Mouse (Mus musculus): ENCODE measurements around the gene Fgf3. TPM values are rescaled to one million over a fixed set of nuclear protein-coding genes. Genes with fewer than 3 reads are reported as not detected.
A peak's percentile ranks its signal among the peaks of the same experiment; 100 is the strongest.

Gene Fgf3
- polyA plus RNA-seq, 1 experiment: not detected

- H3ac ChIP-seq (ENCODE audit: control insufficient read depth, insufficient read length, low read depth): no peak overlapping the region
- no peaks in the 10 kb centered on the region for H3K36me3 ChIP-seq (ENCODE audit: control insufficient read depth, insufficient read depth)
- no peak overlapping the region for H3K4me3 ChIP-seq (ENCODE audit: insufficient read depth, poor library complexity, severe bottlenecking)
- H3K27me3 ChIP-seq (ENCODE audit: control insufficient read depth, insufficient read depth, insufficient read length): peaks cover 57% of the 10 kb centered on the region
- TF ChIP-seq MYOG (IDR thresholded peaks at IDR 0.05; ENCODE audit: control insufficient read depth, extremely low read depth, insufficient read length) (no peak), MYOD1 (IDR thresholded peaks at IDR 0.05; ENCODE audit: control insufficient read depth, insufficient read length, low read depth) (no peak), FOSL1 (IDR thresholded peaks at IDR 0.05; ENCODE audit: insufficient read depth, low read length, poor library complexity, severe bottlenecking) (no peak), USF1 (IDR thresholded peaks at IDR 0.05; ENCODE audit: low read depth) (no peak), CEBPB (IDR thresholded peaks at IDR 0.05; ENCODE audit: low read depth) (no peak), CTCF (IDR thresholded peaks at IDR 0.05; ENCODE audit: control insufficient read depth, insufficient read depth, insufficient read length) (no peak), MAX (IDR thresholded peaks at IDR 0.05) (no peak)
- H3K79me3 ChIP-seq (ENCODE audit: low read depth): no peaks in the 10 kb centered on the region
- no peaks in the 10 kb centered on the region for H3K79me2 ChIP-seq (ENCODE audit: control insufficient read depth, insufficient read depth)
Measured at GRCm38 (mm10) chr7:144821901-144822300, 16.0 kb upstream of the Fgf3 start.

- Histone ChIP-seq H3K36me3 (ENCODE audit: control insufficient read depth, insufficient read depth) (no peaks in the 10 kb centered on the region), H3K27me3 (ENCODE audit: control insufficient read depth, insufficient read depth, insufficient read length) (peaks cover 72% of the 10 kb centered on the region)
Measured at GRCm38 (mm10) chr7:144823988-144824387, 13.9 kb upstream of the Fgf3 start.

GRCm38 (mm10) chr7:144828369-144828768, 9.5 kb upstream of the Fgf3 start:
- Histone ChIP-seq H3K79me2 (ENCODE audit: control insufficient read depth, insufficient read depth) (no peaks in the 10 kb centered on the region), H3K36me3 (ENCODE audit: control insufficient read depth, insufficient read depth) (no peaks in the 10 kb centered on the region), H3K4me3 (ENCODE audit: insufficient read depth, poor library complexity, severe bottlenecking) (no peak overlapping the region), H3K27me3 (ENCODE audit: control insufficient read depth, insufficient read depth, insufficient read length) (peaks cover 71% of the 10 kb centered on the region), H3K79me3 (ENCODE audit: low read depth) (no peaks in the 10 kb centered on the region), H3ac (ENCODE audit: control insufficient read depth, insufficient read length, low read depth) (no peak overlapping the region)
- TF ChIP-seq USF1 (IDR thresholded peaks at IDR 0.05; ENCODE audit: low read depth): no peak
- TF ChIP-seq MYOG (IDR thresholded peaks at IDR 0.05; ENCODE audit: control insufficient read depth, extremely low read depth, insufficient read length): no peak
- TF ChIP-seq MYOD1 (IDR thresholded peaks at IDR 0.05; ENCODE audit: control insufficient read depth, insufficient read length, low read depth): no peak
- TF ChIP-seq FOSL1 (IDR thresholded peaks at IDR 0.05; ENCODE audit: insufficient read depth, low read length, poor library complexity, severe bottlenecking): no peak
- TF ChIP-seq CTCF (IDR thresholded peaks at IDR 0.05; ENCODE audit: control insufficient read depth, insufficient read depth, insufficient read length): no peak
- TF ChIP-seq CEBPB (IDR thresholded peaks at IDR 0.05; ENCODE audit: low read depth): no peak
- TF ChIP-seq MAX (IDR thresholded peaks at IDR 0.05): no peak

More at GRCm38 (mm10) chr7:144823988-144824387, 13.9 kb upstream of the Fgf3 start:
- H3K4me3 ChIP-seq (ENCODE audit: insufficient read depth, poor library complexity, severe bottlenecking): no peak overlapping the region
- TF ChIP-seq CEBPB (IDR thresholded peaks at IDR 0.05; ENCODE audit: low read depth): no peak
- TF ChIP-seq CTCF (IDR thresholded peaks at IDR 0.05; ENCODE audit: control insufficient read depth, insufficient read depth, insufficient read length): no peak
- no peak for TF ChIP-seq MAX (IDR thresholded peaks at IDR 0.05)
- no peak for TF ChIP-seq MYOD1 (IDR thresholded peaks at IDR 0.05; ENCODE audit: control insufficient read depth, insufficient read length, low read depth)
- H3K79me2 ChIP-seq (ENCODE audit: control insufficient read depth, insufficient read depth): no peaks in the 10 kb centered on the region
- H3ac ChIP-seq (ENCODE audit: control insufficient read depth, insufficient read length, low read depth): no peak overlapping the region
- H3K79me3 ChIP-seq (ENCODE audit: low read depth): no peaks in the 10 kb centered on the region

- no peaks in the 10 kb centered on the region for H3K79me3 ChIP-seq (ENCODE audit: low read depth)
- no peaks in the 10 kb centered on the region for H3K79me2 ChIP-seq (ENCODE audit: control insufficient read depth, insufficient read depth)
- no peaks in the 10 kb centered on the region for H3K36me3 ChIP-seq (ENCODE audit: control insufficient read depth, insufficient read depth)
- H3ac ChIP-seq (ENCODE audit: control insufficient read depth, insufficient read length, low read depth): no peak overlapping the region
- H3K4me3 ChIP-seq (ENCODE audit: insufficient read depth, poor library complexity, severe bottlenecking): no peak overlapping the region
- H3K27me3 ChIP-seq (ENCODE audit: control insufficient read depth, insufficient read depth, insufficient read length): peaks cover 97% of the 10 kb centered on the region
- no peak for TF ChIP-seq MAX (IDR thresholded peaks at IDR 0.05)
- TF ChIP-seq USF1 (IDR thresholded peaks at IDR 0.05; ENCODE audit: low read depth): no peak
- no peak for TF ChIP-seq CTCF (IDR thresholded peaks at IDR 0.05; ENCODE audit: control insufficient read depth, insufficient read depth, insufficient read length)
- no peak for TF ChIP-seq CEBPB (IDR thresholded peaks at IDR 0.05; ENCODE audit: low read depth)
- no peak for TF ChIP-seq MYOG (IDR thresholded peaks at IDR 0.05; ENCODE audit: control insufficient read depth, extremely low read depth, insufficient read length)
- no peak for TF ChIP-seq MYOD1 (IDR thresholded peaks at IDR 0.05; ENCODE audit: control insufficient read depth, insufficient read length, low read depth)
- TF ChIP-seq FOSL1 (IDR thresholded peaks at IDR 0.05; ENCODE audit: insufficient read depth, low read length, poor library complexity, severe bottlenecking): no peak
Measured at GRCm38 (mm10) chr7:144838522-144839503, 930 bp downstream of the Fgf3 start.

- H3ac ChIP-seq (ENCODE audit: control insufficient read depth, insufficient read length, low read depth): no peak overlapping the region
- H3K27me3 ChIP-seq (ENCODE audit: control insufficient read depth, insufficient read depth, insufficient read length): peaks cover 53% of the 10 kb centered on the region
- H3K79me2 ChIP-seq (ENCODE audit: control insufficient read depth, insufficient read depth): no peaks in the 10 kb centered on the region
- TF ChIP-seq CTCF (IDR thresholded peaks at IDR 0.05; ENCODE audit: control insufficient read depth, insufficient read depth, insufficient read length) (peak; percentile 35), CEBPB (IDR thresholded peaks at IDR 0.05; ENCODE audit: low read depth) (no peak)
- H3K4me3 ChIP-seq (ENCODE audit: insufficient read depth, poor library complexity, severe bottlenecking): no peak overlapping the region
- H3K36me3 ChIP-seq (ENCODE audit: control insufficient read depth, insufficient read depth): no peaks in the 10 kb centered on the region
- H3K79me3 ChIP-seq (ENCODE audit: low read depth): no peaks in the 10 kb centered on the region
Measured at GRCm38 (mm10) chr7:144846158-144846557, 8.3 kb downstream of the Fgf3 start.
